Mouse (Mus musculus) heart, postnatal 0 days (tissue): ENCODE measurements around the gene Rasgrp2.

Experiments
- CTCF ChIP-seq: IDR thresholded peaks from 2 replicates; pipeline ENCODE4 v1.5.1; 2016; ENCODE audit warnings: antibody characterized with exemption, control low read depth, low read depth
- EP300 ChIP-seq: IDR thresholded peaks from 2 replicates; pipeline ENCODE4 v1.6.1; 2016; ENCODE audit warnings: antibody characterized with exemption, low read depth

DNA sequence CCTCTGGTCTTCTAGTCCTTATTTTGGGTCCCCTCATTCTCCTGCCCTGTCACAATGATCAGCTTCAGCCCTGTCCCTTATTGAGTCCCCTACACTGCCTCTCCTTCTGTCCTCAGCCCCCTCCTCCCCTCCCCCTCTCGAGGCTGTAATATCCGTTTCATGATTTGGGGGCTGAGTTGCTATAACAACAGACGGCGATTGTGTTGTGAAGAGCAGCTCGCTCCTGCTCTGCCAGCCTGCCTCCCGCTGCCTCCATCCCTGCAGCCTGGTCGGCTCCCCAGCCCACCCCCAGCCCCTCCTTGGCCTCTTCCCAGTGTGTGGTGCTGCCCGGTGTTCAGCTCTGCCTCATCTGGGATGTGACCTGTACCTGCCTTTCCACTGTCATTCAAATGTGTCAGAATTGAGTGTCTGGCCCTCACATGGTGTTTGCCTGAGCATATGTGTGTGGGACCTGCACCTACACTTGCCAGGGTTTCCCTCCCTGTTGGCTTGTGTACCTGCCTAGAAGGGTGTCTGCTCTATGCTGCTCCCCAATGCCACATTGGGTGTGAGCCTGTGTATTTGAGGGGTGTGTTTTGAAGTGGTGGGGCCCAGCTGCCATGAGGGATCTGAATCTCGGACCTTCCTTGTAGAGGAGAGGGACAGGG is 17.1 kb downstream of the Rasgrp2 start:
- TF ChIP-seq CTCF, result no peak
- no peak for TF ChIP-seq EP300
